Mouse (Mus musculus): ENCODE results near the gene Ms4a15.

DNA sequence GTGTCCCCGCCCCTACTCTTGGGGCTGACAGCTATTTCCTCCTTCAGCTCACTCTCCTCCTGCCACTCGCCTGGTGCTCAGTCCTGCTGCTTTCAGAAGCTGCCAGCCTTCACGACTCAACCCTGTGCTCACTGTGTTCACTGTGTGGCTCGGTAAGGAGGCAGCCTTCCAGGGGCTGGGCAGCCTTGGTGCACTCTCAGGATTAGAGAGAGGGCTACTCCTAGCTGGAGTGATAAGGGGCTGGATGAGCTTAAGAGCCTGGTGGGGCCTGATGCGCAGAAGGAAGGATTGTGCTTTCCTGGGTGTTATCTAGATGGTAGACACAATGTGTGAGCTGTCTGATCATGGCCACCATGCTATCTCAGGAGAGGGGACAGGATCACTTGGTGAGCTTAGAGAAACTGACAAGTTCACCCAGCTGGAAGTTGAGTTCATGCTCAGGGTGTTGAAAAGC, 55.9 kb downstream of the Ms4a15 start, which contains the start of gene Ptgdr2:
- no peak for TF ChIP-seq POLR2A (IDR thresholded peaks at IDR 0.05; ENCODE audit: borderline replicate concordance, control insufficient read depth, low read depth, low read length)
- TF ChIP-seq CTCF (IDR thresholded peaks at IDR 0.05; ENCODE audit: control insufficient read depth, insufficient read depth, low read length), result no peak

Data from bone marrow, adult 2 months (tissue).